Mouse (Mus musculus): ENCODE data around the gene Ier5l.

Gene Ier5l

DNA sequence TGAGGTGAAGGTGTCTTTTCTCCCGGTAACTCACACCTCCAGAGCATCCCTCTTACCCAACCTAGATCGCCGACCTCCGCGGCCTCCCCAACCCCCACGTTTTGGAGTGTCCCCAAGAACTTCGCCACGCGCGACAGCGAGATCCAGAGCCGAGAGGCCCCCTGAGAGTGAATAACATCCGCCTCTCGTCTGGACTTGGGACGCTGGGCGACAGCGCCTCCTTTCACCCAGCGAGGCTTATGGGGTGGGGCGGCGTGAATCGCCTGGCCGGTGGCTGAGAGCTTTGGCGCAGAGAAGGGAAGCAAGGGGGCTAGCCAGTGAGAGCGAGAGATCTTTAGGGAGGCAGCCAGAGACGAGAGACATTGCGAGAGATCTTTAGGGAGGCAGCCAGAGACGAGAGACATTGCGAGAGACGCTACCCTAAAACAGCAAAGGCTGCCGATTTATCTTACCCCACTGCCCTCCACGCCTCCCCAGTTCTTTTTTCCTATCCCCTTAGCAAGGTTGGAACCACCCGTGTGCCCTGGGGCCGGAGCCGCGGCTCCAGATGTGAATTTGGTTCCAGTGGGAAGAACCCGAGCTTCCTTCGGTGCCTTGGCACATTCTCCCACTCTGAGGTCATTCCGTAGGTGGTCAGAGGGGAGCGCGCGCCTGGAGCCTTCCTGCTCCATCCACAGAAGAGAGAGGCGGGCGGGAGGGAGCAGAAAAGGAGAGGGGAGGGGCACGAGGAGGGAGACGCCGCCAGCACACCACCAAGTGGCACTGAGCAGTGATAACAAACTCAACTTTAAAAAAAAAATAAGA, 3.7 kb downstream of the Ier5l start:
- DNase-seq, result peak; percentile 49 to 64

DNA sequence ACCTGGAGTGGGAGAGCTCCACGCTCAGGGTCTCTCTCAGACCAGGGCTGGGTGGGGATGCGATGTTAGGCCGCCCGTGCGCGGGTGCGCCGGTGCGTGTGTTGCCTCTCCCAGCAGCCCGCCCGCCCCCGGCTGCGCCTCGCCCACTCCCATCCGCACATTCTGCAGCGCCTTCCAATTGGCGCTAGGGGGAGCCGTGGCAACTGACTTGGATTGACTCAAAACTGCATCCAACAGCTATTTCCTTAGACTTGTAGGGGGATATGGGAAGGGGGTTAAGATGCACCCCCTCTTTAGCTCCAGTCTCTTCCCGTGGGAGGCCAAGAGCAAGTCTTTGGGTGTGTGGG, 4.2 kb downstream of the Ier5l start:
- peak; percentile 71 to 76 for DNase-seq

DNA sequence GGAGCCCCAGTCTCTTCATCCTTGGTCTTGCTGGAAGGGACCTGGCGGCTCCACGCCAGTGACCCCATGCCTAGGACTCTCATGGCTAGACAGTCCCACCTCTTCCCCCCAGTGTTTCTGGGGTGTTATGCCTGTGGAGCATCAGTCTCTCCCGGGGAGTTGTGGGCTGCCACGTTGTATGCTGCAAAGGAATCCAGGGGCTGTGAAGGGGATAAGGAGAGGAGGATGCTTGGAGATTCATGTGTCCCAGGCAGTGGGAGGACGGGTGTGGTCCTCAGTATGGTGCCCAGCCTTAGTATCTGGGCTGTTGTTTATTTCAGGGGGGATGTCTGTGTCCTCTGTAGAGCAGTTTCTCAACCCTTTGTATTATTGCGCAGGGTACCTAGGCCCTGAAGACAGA, 5.0 kb downstream of the Ier5l start:
- DNase-seq, result no peak

DNA sequence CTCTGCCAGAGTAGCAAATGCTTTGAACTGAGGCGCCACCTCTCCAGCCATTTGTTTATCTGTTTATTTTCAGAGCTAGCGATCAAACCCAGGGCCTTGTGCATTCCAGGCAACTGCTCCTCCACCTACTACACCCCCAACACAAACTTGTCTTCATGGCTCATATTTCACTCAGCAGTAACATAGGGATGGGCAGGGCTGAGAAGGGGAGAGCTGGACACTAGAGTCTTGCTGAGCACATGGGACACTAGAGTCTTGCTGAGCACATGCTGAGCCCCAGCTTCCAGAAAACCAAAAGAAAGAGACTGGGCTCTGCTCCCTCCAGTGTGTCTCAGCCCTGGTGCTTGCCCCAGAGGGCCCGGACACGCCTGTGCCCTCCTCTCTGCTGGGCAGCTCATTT, 7.2 kb downstream of the Ier5l start:
- DNase-seq, result no peak

DNA sequence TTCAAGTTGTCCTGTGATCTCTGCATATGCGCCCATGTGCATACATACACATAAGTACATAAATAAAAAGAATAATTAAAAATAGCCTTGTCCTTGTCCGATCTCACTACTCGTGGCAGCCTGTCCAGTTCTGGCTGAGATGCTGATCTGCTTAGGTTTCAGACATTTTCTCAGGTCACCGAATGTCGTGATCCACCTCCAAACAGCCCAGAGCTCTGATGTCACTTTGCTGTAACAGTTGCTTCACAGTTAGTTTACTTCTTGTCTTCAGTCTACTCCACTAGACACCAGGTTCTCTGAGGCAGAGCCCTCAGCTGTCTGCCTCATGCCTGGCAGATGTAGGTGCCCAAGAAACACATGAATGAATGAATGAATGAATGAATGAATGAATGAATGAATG, 9.6 kb downstream of the Ier5l start:
- no peak for DNase-seq

DNA sequence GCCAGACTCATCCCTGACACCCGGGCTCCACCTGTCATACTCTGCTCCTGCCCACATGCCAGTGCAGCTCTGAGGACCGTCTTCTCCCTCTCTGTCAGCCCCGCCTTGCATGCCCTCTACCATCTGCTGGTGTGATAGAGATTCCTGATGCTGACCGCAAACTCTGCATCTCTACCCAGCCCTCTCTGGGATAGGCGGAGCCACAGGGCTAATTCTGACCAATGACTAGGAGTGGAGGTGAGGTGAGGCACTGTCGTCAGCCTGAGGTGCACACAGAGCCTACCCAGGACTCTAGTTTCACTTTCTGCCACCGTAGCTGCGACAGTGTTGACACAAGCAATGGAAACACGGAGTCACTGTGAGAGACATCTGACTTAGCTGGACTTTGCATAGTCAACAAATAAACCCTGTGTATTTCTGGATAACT, 10.1 kb downstream of the Ier5l start:
- peak; percentile 73 to 76 for DNase-seq

DNA sequence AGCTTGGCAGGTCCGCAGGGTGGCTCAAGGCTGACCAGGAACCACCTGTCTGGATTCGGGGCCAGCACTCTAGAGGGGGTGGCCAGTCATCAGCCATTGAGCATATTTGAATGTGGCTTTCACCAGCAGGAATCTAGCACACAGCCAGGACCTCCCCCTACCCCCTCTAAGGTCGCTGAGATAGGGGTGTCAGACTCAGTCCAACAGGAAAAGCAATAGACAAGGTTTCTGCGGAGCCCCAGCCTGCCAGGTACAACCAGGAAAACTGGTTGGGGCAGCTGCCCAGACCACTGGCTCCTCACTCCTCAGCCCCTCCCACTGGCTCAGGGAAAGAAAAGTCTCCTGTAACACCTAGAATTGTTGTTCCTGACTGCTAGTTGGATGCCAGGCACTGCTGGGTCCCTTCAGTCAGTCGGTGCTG, 10.7 kb downstream of the Ier5l start:
- no peak for DNase-seq

DNA sequence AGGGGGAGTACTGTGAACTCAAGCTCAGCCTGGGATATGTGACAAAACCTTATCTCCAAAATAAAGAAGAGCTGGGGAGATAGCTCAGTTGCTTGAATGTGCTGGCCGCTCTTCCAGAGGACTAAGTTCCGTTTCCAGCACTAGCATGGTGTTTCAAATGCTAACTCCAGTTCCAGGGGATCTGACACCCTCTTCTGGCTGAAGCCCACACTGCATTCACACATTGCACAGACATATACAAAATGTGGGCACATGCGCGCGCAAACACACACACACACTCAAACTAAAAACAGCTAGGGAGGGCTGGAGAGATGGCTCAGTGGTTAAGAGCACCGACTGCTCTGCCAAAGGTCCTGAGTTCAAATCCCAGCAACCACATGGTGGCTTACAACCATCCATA, 14.8 kb downstream of the Ier5l start:
- DNase-seq, result no peak

DNA sequence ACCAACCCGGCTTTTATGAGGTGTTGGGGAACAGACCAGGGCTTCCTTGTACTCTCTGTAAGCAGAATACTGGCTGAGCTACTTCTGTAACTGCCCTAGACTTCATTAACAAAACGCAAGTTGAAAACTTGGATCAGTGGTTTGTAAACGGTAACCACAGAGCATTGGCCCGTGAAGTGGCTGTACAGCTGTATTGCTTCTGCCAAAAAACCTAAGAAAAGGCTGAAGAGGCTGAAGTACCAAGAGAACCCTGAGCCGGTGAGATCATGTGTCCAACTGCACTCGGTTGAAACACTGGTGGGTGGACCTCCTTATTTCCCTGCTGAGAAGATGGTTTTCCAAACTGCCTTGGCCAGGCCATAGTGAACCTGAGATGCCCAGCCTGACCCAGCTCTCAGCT, 15.7 kb downstream of the Ier5l start:
- DNase-seq, result no peak

DNA sequence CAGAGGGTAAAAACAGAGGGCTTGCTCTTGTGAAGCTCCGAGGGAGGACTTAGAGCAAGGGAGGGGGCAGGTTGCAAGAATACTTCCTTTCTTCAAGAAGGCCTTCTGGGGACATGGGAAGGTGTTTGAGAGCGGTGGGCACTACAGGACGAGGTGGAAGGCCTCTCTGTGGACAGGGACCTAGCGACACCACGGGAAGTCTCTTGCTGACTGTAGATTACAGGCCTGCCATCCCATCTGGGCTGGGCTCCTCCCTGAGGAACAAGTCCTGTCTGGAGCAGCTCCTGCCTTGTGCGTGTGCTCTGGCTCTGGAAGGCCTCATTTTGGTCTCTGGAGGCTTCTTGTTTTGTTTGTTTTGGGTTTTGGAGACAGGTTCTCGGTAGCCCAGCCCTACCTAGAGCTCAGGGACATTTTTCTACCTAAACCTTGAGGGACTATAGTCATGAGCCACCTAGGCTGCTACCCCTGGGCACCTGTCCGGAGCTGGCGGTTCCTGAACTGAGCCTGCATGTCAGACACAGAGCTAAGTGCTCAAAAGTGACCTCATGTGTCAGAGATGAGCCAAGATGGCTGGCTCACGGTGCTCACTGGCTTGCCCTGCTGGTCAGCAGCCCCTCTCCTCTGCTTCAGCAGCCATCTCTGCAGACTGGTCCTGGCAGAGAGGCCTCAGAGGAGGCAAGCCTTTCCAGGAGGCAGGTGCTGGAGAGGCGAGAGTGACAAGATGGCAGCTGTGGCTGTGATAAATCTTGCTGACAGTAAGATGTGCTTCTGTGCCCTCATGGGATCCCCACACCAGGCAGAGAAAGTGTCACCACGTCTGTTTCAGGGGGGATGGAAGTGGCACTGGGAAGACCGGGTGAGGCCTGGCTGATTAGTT, 17.7 kb downstream of the Ier5l start:
- no peak for DNase-seq

DNA sequence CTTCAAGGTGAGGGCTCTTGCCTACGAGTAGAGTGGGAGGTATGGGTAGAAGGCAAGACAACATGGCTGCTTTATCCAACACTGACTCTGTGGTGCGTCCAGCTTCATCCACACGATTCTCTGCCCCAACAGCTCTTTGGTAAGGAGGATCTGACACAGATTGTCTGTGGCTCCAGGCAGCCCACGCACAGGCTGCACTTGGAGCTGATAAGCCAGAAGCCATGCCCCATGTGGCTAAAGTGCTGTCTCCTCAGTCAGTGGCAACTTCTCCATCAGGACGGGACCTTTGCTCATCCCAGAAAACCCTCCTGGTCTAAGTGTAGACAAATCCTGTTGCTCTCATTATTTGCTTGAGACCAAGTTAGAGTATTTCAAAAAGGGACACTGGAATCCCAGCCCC, 19.4 kb downstream of the Ier5l start:
- no peak for DNase-seq

DNA sequence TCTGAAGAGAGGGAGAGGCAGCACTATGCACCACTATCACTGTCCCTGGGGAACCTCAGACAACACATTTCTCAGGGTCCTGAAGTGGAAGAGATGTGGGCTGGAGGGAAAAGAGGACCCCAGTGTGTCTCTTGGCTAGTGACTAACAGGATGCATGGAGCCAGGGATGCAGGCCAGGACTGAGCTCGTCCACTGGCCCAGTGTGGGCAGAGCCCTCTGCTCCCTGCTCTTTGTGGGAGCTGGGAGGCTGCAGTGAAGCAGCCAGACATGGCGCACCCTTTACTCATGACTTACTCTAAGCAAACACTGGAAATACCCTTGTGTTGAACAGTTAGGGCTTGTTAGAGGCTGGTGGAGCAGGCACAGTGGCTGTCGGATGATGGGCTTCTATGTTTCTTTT, 20.4 kb downstream of the Ier5l start:
- no peak for DNase-seq

DNA sequence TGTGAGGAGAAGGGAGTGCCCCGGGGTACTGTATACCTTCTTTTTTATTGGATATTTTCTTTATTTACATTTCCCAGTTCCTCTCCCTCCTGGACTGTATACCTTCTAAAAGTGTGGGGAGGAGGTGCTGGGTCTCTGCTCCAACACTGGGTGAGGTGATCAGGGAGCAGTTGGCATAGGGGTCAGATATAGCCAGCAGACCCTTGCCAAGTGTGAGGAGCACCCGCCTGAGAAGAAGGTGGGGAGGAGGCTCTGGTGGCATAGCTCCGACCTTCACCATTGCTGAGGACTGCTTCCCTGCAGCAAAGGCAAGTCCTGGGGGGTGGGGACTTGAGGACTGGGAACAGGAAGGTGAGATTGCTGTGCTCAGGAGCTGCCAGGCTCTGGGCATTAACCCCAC, 22.5 kb downstream of the Ier5l start:
- DNase-seq, result no peak

DNA sequence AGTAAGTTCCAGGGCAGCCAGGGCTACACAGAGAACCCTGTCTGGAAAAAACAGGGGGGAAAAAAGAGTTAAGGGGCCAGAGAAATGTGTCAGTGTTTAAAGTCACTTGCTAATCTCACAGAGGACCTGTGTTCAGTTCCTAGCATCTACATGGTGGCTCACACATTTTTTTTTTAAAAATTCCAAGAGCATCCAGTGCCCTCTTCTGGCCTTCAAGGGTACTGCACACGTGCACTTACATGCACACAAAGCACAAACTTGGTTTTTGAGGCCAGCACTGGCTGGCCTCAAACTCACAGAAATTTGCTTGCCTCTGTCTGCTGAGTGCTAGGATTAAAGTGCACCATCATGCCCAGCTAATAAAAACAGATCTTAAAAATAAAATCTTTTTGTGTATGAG, 23.5 kb downstream of the Ier5l start:
- DNase-seq, result no peak

DNA sequence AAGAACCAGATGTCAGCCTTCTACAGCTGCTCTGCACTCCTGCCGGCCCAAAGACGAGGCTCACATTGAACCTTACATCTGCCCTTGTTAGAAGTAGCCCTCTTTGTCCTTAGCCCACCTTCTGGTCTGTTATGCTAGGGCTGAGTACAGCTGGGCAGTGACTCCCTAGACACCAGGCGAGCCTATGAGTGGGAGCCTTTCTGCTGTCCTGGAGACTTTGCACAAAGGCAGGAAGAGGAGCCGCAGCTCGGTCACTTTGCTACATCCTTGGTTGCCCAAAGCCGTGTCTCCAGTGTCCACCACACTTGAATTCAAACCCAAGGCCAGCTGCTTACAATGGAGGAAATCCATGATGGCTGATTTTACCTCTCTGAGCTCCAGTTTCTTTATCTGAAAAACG, 25.6 kb downstream of the Ier5l start:
- DNase-seq, result no peak

DNA sequence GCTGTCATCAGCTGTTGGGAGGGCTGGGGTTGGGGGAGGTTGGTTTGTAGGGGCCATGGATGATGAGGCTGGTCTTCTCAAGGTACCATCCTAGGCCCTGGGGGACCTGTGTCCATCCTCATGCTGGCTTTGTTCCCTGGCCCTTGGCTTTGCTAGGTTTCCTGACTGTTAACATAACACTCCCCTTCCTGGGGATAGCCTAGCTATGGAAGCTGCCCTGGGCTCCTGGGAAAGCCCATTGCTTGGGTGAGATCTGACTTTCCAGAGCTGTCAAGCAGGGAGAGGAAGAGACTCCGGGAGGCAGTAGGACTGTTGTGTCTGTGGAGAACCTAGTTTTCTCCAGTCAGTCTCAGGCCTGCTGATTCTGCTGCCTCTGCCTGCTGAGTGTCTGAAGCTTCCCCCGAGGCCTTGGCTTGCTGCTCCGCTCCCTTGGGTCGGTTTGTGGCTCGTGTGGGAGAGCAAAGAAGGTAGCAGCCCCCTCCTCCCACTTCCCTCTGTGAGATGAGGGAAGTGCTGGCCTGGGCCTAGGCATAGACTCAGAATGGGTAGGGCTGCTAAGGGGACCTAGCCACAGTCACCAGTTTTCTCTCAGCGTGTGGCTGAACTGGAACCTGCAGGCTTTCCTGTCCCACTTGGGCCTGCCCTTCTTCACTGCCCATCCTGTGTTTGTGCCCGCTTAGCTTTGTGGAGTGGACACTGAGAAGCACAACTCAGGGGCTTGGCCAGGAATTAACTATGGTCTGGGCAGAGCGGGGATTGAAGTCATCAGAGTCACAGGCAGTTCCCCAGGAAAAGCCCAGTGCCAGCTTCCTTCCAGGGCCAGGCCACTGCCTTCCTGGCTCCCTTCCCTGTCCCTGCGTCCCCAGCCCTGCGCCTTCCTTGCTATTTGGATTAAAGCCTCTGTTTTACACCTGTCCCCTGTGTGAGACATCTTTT, 26.9 kb downstream of the Ier5l start:
- peak; percentile 59 to 60 for DNase-seq

DNA sequence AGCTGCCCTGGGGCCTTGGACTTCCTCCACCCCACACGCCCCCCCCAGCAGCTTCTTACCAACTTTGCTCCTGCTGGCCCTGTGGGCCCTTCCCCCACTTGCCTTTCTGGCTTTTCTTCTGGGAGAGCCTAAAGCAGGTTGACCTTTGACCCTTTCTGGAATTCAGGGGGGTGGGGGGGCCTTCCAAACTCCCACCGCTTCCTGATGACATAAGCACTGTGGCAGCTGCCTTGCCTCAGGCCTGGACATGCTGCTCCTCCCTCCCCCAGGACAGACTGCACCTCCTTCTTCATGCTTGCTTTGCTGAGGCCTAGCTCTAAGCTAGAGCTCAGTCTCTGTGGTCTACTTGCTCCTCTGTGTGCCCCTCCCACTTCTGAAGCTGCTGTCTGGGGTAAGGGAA, 28.7 kb downstream of the Ier5l start:
- DNase-seq, result no peak

DNA sequence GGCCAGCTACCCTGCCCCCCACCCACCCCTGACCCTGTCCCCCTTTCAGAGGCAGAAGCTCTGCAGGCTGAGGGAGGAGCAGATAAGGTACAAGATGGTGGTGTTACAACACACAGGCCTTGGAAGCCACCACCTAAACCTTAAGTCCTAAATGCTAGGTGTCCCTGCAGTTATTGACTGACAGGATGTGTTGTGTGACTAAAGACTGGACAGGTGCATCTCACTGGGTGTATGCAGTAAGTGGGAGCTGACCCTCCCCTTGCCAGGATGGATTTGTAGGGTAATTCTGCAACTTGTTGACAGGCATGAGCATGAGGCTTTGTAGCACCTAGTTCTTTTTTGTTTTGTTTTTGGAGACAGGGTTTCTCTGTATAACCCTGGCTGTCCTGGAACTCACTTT, 29.6 kb downstream of the Ier5l start:
- no peak for DNase-seq

DNA sequence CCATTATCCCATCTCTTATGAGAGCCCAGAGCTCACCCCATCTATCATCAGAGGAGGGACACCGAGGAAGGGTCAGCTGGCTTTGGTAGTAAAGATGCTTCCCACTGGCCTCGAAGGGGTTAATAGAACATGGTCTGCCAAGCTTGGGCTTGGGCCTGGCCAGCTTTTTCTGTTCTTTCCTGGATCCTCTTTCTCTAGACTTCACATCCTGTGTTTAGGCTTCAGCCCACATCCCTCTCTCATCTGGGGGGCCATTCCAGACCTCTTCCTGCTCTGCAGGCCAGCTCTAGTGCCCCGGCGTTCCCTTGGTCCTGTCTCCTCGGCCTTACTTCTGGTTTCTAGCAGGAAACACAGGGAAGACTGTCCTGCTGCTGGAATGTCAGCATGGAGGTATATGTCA, 30.0 kb downstream of the Ier5l start:
- no peak for DNase-seq

DNA sequence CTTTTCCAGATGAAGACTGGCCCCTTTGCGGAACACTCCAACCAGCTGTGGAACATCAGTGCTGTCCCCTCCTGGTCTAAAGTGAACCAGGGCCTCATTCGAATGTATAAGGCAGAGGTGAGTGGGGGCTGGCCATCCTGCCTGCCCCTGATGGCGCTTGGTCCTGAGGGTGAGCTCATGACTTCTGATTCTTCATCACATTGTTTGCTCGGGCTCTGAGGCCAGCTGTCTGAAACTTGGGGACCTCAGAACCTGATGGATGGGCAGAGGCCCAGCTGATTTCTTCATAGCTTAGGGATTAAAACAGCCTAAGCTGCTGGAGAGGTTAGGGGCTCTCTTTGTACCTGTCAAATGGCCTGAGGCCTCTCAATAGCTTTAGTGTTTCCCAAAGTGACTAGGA, 30.7 kb downstream of the Ier5l start:
- DNase-seq, result no peak

DNA sequence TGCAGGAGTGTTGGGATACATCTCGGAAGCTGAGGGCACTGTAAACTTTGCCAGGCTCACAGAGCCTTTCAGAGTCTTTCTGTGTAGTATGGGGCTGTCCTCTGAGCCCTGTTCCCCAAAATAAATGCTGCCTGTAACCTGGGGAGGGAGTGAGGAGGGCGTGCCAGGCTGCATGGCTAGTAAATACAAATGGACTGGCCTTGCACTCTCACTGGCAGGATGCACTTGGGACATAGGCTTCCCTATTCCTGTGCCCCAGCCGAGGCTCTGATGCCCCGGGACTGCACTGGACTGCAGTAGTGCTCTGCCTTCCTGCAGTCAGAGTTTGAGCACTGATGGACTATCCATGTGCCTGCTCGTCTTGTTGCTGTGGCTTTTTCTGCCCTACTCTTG, 31.5 kb downstream of the Ier5l start:
- no peak for DNase-seq

DNA sequence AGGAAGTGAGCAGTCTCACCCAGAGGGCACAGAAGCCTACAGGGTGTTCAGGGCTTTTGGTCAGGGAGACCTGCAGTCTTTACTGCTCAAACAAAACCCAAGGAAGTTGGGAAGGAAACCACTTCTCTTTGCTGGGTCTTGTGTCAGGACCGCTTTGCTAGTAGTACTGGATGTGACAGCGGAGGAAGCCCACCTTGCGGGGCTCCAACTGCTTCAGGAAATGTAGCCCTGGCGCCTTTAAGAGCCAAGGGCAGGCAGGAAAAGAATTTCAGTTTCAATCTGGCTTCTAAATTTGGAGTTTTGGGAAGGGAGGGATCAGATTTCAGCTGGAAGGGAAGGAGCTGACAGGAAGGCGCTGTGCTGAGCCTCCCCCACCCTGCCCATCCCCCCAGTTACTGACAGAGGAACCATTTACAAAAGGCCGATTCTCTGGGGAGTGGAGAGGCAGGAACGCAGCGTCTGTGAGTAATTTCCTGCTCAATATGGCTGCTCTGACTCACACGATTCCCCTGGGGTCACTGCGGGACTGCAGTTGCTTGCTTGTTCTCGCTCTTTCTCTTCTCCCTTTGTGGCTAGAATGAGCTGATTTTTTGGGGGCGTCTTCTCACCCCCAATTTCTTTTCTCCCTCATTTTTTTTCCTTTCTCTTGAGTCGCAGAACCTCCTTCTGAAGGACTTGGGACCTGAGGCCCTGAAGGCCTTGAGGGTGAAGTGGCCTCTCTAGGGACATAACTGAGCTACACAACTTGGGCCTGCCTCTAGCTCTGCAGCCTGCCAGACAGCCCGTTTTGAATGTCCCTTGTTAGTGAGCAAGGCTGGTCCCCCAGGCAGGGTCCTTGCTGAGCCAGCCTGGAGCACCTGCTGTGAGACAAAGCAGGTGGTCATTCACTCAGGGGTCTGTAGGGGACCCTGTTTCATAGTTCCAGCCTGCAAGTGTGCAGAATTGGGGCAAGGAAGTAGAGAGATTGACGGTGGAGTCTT, 32.2 kb downstream of the Ier5l start:
- DNase-seq, result peak; percentile 54 to 55
